Mouse (Mus musculus) thymus, adult 2 months (tissue): ENCODE results near the gene Ncstn. TPM values are rescaled to one million over a fixed set of nuclear protein-coding genes. Genes with fewer than 3 reads are reported as not detected.

Experiments used
- DNase-seq: peaks from one replicate; pipeline ENCODE4 v3.0.0; 2021
- H3K27ac ChIP-seq: fragments of 200-500 bp; 2 replicates; pipeline ENCODE4 v1.5.1; 2012; ENCODE audit warnings: low read length, control low read depth; ENCODE audit not compliant: control insufficient read depth, insufficient read depth
- H3K27me3 ChIP-seq: fragments of 200-500 bp; 2 replicates; pipeline ENCODE4 v1.6.1; 2012; ENCODE audit warnings: mild to moderate bottlenecking, low read length, moderate library complexity, mixed read lengths; ENCODE audit not compliant: control insufficient read depth, insufficient read depth
- H3K36me3 ChIP-seq: fragments of 200-500 bp; 2 replicates; pipeline ENCODE4 v1.6.1; 2012; ENCODE audit warnings: mild to moderate bottlenecking, low read length, moderate library complexity; ENCODE audit not compliant: control insufficient read depth, insufficient read depth
- H3K4me1 ChIP-seq: fragments of 200-500 bp; replicated peaks from 2 replicates; pipeline ENCODE4 v1.6.1; 2012; ENCODE audit warnings: low read length; ENCODE audit not compliant: control insufficient read depth, insufficient read depth
- H3K4me3 ChIP-seq: fragments of 200-500 bp; 2 replicates; pipeline ENCODE4 v1.5.1; 2012; ENCODE audit warnings: mild to moderate bottlenecking, low read length, control low read depth, moderate library complexity; ENCODE audit not compliant: control insufficient read depth, insufficient read depth
- CTCF ChIP-seq: fragments of 200-500 bp; IDR thresholded peaks from 2 replicates; pipeline ENCODE4 v1.5.1; 2012; ENCODE audit warnings: mild to moderate bottlenecking, control low read depth, low read length, moderate library complexity, borderline replicate concordance; ENCODE audit not compliant: control insufficient read depth, poor library complexity, insufficient read depth; ENCODE audit errors: extremely low read depth
- POLR2A ChIP-seq: fragments of 200-500 bp; IDR thresholded peaks from 2 replicates; pipeline ENCODE4 v1.6.1; 2012; ENCODE audit warnings: mild to moderate bottlenecking, low read length, control low read depth, moderate library complexity; ENCODE audit not compliant: control insufficient read depth, poor library complexity, insufficient read depth; ENCODE audit errors: extremely low read depth
- WGBS: fragments of 180-500 bp; shearing (Covaris S2); methylation state at CpG from one replicate; pipeline ENCODE4 v1.1.7; 2018; 5-methylcytosine and 5-hydroxymethylcytosine counted together
- polyA plus RNA-seq: library from polyadenylated mRNA; depleted of rRNA; stranded (reverse); fragments of >200 nt; gene quantifications from 2 replicates; pipeline ENCODE4 v1.2.3, GENCODE M21; 2012

Ncstn gene
- polyA plus RNA-seq, 1 experiment = 130 TPM

GRCm38 (mm10) chr1:172107777-172108477, 25.3 kb upstream of the Ncstn start:
- H3K27ac ChIP-seq = no peak overlapping the region
- TF ChIP-seq POLR2A (no peak), CTCF (no peak)
- H3K27me3 ChIP-seq = no peaks in the 10 kb centered on the region
- DNase-seq = no peak
- H3K4me1 ChIP-seq = no peaks in the 10 kb centered on the region
- no peak overlapping the region for H3K4me3 ChIP-seq
- 97% methylated on average over 10 of the region's 10 CpGs for WGBS
- peaks cover 97% of the 10 kb centered on the region for H3K36me3 ChIP-seq

DNA sequence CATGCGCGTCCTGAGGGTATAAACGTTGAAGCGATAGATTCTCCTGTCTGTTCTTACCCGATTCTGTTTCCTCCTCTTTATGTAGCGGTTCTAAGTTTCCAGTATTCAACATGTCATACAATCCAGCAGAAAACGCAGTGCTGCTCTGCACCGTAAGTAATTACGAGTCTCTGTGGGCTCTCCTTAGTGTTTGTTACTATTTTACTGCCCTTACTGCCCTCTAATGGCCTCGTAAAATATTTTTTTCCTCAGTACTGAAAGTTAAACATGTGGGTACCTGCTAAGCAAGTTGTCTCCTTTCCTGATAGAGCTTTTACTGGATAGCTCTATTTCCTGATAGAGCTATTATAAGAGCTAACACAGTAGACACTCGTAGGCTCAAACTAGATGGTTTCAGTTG, 22.5 kb upstream of the Ncstn start:
- no peak for DNase-seq
- TF ChIP-seq POLR2A (no peak), CTCF (no peak)
- Histone ChIP-seq H3K4me1 (no peaks in the 10 kb centered on the region), H3K4me3 (no peak overlapping the region), H3K27me3 (no peaks in the 10 kb centered on the region), H3K27ac (no peak overlapping the region), H3K36me3 (peaks cover 94% of the 10 kb centered on the region)
- 90% methylated on average over 11 of the region's 11 CpGs for WGBS

GRCm38 (mm10) chr1:172103619-172104018, 21.0 kb upstream of the Ncstn start:
- Histone ChIP-seq H3K4me3 (no peak overlapping the region), H3K4me1 (no peaks in the 10 kb centered on the region), H3K27ac (no peak overlapping the region), H3K36me3 (peaks cover 89% of the 10 kb centered on the region), H3K27me3 (no peaks in the 10 kb centered on the region)
- DNase-seq = no peak
- 89% methylated on average over 4 of the region's 4 CpGs for WGBS
- TF ChIP-seq POLR2A (no peak), CTCF (no peak)

DNA sequence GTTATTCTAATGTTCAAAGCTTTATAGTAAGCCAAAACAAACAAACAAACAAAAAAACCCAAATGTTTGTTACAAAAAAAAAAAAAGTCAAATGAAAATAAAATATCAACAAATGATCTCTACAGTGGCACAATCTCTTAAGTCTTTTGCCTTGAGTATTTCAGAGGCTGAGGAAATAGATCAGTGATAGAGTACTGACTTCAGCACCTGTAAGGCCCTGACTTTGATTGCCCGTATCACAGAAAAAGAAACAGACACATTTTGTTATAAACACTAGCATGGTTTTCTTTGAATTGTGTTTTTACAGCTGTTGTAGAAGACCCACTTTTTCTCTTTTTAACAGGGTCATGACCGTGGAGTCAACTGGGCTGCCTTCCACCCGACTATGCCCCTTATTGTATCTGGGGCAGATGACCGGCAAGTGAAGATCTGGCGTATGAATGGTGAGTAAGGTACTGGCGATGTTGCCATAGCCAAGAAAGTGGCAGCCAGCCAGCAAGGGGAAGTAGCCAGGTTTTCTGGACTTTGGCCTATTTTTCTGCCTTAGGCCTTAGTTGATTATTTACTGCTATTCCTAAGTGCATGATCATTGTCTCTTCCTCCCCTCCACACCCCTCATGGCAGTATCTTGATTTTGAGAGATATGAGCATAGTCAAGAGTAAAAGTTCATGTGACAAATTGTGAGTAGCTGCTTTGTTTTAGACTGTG, 16.9 kb upstream of the Ncstn start:
- Histone ChIP-seq H3K4me3 (no peak overlapping the region), H3K27ac (no peak overlapping the region), H3K4me1 (no peaks in the 10 kb centered on the region), H3K36me3 (peaks cover 76% of the 10 kb centered on the region), H3K27me3 (no peaks in the 10 kb centered on the region)
- TF ChIP-seq CTCF (no peak), POLR2A (no peak)
- no peak for DNase-seq
- WGBS = 97% methylated on average over 6 of the region's 6 CpGs

DNA sequence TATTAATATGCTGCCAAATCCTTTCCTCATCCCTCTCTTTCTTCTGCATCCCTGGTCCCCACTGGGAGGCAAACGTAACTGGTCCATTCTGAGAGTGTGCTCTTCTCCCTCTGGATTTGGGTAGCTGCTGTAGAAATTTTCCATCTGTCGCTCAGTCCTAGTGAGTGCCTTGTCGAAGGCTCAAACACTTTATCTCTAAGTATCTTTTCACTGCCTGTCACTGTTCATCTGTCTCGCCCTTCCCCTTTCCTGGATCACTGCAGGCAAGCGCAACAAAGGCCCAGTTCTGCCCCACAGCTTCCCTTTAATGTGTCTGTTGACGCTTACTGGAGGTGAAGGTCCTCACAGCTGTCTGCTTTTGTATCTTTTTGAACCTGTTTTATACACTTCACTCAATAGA, 12.6 kb upstream of the Ncstn start:
- Histone ChIP-seq H3K27ac (no peak overlapping the region), H3K27me3 (no peaks in the 10 kb centered on the region), H3K4me3 (no peak overlapping the region), H3K4me1 (no peaks in the 10 kb centered on the region), H3K36me3 (peaks cover 74% of the 10 kb centered on the region)
- 85% methylated on average over 6 of the region's 6 CpGs for WGBS
- TF ChIP-seq CTCF (no peak), POLR2A (no peak)
- DNase-seq = no peak

- Histone ChIP-seq H3K27me3 (no peaks in the 10 kb centered on the region), H3K4me1 (no peaks in the 10 kb centered on the region), H3K4me3 (no peak overlapping the region), H3K36me3 (peaks cover 75% of the 10 kb centered on the region), H3K27ac (no peak overlapping the region)
- TF ChIP-seq POLR2A = no peak
- no peak for DNase-seq
Measured at GRCm38 (mm10) chr1:172094295-172094694, 11.7 kb upstream of the Ncstn start.
